Mouse (Mus musculus): ENCODE data around the gene Upp2. TPM values are rescaled to one million over a fixed set of nuclear protein-coding genes. Genes with fewer than 3 reads are reported as not detected.

Gene Upp2
- polyA plus RNA-seq, 1 experiment from 2014 or later, result 9.0 TPM

DNA sequence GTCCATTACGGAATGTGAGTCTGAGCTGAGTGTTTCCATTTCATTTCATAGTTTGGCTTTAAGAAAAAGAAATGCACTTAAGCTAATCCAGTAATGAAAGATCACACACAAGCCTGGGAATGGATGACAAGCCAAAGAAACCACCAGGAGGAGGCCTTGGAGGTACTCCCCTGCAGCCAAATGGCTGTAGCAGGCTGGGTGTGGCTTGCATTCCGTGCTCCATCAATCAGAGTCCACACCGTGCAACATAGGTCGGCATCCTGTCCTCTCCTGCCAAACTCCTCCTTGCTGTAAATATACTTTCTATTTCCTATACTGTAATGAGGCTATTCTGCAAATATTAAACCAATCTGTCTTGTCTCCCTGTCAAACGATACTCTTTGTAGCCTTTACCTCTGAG, 143.1 kb downstream of the Upp2 start:
- Histone ChIP-seq H3K4me2 (ENCODE audit: low read length) (no peak overlapping the region), H3K27ac (ENCODE audit: low read depth) (no peak overlapping the region), H3K4me1 (replicated peaks; ENCODE audit: control insufficient read depth, insufficient read depth, low read length) (peaks cover 3% of the 10 kb centered on the region; the same call in 1 of the 2 replicates), H3K9me3 (ENCODE audit: control insufficient read depth, low read length) (no peaks in the 10 kb centered on the region), H3K9ac (ENCODE audit: low read length) (no peak overlapping the region), H3K27me3 (replicated peaks; ENCODE audit: control insufficient read depth, insufficient read depth, low read length) (no peaks in the 10 kb centered on the region), H3K4me3 (ENCODE audit: low read depth, low read length) (no peak overlapping the region), H3K36me3 (ENCODE audit: control insufficient read depth, insufficient read depth, low read length) (no peaks in the 10 kb centered on the region)
- DNase-seq (ENCODE audit: low spot score) (no peak), ATAC-seq (replicated peaks; ENCODE audit: low FRiP score, low TSS enrichment, low read depth) (no peak)
- 49% methylated on average over 5 of the region's 5 CpGs for WGBS

DNA sequence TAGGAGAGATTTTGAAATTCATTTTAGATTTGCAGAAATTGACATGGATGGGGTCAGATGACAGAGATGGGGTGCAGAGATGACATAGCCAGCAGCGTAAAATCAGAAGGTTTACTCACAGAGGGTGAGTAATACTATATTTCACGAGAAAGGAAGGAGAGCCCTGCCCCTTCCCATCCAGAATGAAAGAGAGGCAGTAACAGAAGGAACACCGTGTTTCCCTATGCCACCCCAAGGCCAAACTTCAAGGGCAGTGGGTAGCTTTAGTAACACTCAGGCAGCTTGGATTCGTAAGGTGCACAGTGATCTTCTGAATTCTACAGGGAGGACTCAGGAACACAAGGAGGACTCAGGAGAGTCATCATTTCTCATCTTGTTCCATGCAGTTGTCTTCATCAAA, 144.0 kb downstream of the Upp2 start:
- Histone ChIP-seq H3K27ac (ENCODE audit: low read depth) (no peak overlapping the region), H3K36me3 (ENCODE audit: control insufficient read depth, insufficient read depth, low read length) (no peaks in the 10 kb centered on the region), H3K9ac (ENCODE audit: low read length) (no peak overlapping the region), H3K4me1 (replicated peaks; ENCODE audit: control insufficient read depth, insufficient read depth, low read length) (peaks cover 3% of the 10 kb centered on the region; the same call in 1 of the 2 replicates), H3K27me3 (replicated peaks; ENCODE audit: control insufficient read depth, insufficient read depth, low read length) (no peaks in the 10 kb centered on the region), H3K4me3 (ENCODE audit: low read depth, low read length) (no peak overlapping the region), H3K9me3 (ENCODE audit: control insufficient read depth, low read length) (no peaks in the 10 kb centered on the region), H3K4me2 (ENCODE audit: low read length) (no peak overlapping the region)
- no peak for DNase-seq (ENCODE audit: low spot score)
- no peak for ATAC-seq (replicated peaks; ENCODE audit: low FRiP score, low TSS enrichment, low read depth)
- WGBS, result 89% methylated on average over 4 of the region's 4 CpGs

- H3K36me3 ChIP-seq (ENCODE audit: control insufficient read depth, insufficient read depth, low read length), result no peaks in the 10 kb centered on the region
- H3K9ac ChIP-seq (ENCODE audit: low read length), result no peak overlapping the region
- DNase-seq (ENCODE audit: low spot score) (no peak), ATAC-seq (replicated peaks; ENCODE audit: low FRiP score, low TSS enrichment, low read depth) (no peak)
- no peak overlapping the region for H3K4me2 ChIP-seq (ENCODE audit: low read length)
- H3K27me3 ChIP-seq (replicated peaks; ENCODE audit: control insufficient read depth, insufficient read depth, low read length), result no peaks in the 10 kb centered on the region
- WGBS, result 80% methylated on average over 2 of the region's 2 CpGs
- H3K27ac ChIP-seq (ENCODE audit: low read depth), result no peak overlapping the region
- H3K9me3 ChIP-seq (ENCODE audit: control insufficient read depth, low read length), result no peaks in the 10 kb centered on the region
- peaks cover 3% of the 10 kb centered on the region; the same call in 1 of the 2 replicates for H3K4me1 ChIP-seq (replicated peaks; ENCODE audit: control insufficient read depth, insufficient read depth, low read length)
- H3K4me3 ChIP-seq (ENCODE audit: low read depth, low read length), result no peak overlapping the region
Measured at GRCm38 (mm10) chr2:58711491-58711890, 144.4 kb downstream of the Upp2 start.

- DNase-seq (ENCODE audit: low spot score), result peak; percentile 68
- 47% methylated on average over 5 of the region's 5 CpGs for WGBS
- H3K27ac ChIP-seq (ENCODE audit: low read depth), result 0 out of 2 replicates have a peak overlapping the region, but pooled peaks have one; percentile 27
Measured at GRCm38 (mm10) chr2:58711935-58712334, 144.8 kb downstream of the Upp2 start.

DNA sequence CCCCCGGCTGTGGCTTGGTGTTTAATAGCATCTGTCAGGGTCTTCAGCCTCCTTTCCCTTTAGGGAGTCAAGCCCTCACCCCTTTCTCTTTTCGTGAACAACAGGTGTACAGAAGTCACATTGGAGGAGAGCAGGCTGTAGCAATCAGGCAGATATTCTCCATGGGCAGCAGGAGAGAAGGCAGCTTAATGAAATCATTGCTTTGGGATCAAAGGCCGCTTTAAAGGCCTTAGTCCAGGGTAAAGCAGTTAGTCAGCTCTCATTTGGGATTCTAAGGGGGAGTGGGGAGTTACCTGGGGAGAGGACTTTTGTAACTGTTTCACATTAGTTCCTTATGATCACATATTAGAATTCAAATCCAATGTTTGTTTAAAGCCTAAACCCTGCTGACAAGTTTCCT, 150.8 kb downstream of the Upp2 start:
- 73% methylated on average over 3 of the region's 3 CpGs for WGBS
- ATAC-seq (replicated peaks; ENCODE audit: low FRiP score, low TSS enrichment, low read depth) (no peak), DNase-seq (ENCODE audit: low spot score) (no peak)
- Histone ChIP-seq H3K36me3 (ENCODE audit: control insufficient read depth, insufficient read depth, low read length) (no peaks in the 10 kb centered on the region), H3K4me1 (replicated peaks; ENCODE audit: control insufficient read depth, insufficient read depth, low read length) (no peaks in the 10 kb centered on the region), H3K27ac (ENCODE audit: low read depth) (no peak overlapping the region), H3K9me3 (ENCODE audit: control insufficient read depth, low read length) (0 out of 2 replicates have a peak, but pooled peaks cover 6% of the 10 kb centered on the region), H3K27me3 (replicated peaks; ENCODE audit: control insufficient read depth, insufficient read depth, low read length) (no peaks in the 10 kb centered on the region), H3K9ac (ENCODE audit: low read length) (no peak overlapping the region), H3K4me2 (ENCODE audit: low read length) (no peak overlapping the region), H3K4me3 (ENCODE audit: low read depth, low read length) (no peak overlapping the region)

More at GRCm38 (mm10) chr2:58711935-58712334, 144.8 kb downstream of the Upp2 start:
- H3K9ac ChIP-seq (ENCODE audit: low read length), result no peak overlapping the region
- no peak overlapping the region for H3K4me2 ChIP-seq (ENCODE audit: low read length)
- H3K4me3 ChIP-seq (ENCODE audit: low read depth, low read length), result no peak overlapping the region
- peaks cover 3% of the 10 kb centered on the region; the same call in 1 of the 2 replicates for H3K4me1 ChIP-seq (replicated peaks; ENCODE audit: control insufficient read depth, insufficient read depth, low read length)
- no peaks in the 10 kb centered on the region for H3K27me3 ChIP-seq (replicated peaks; ENCODE audit: control insufficient read depth, insufficient read depth, low read length)
- ATAC-seq (replicated peaks; ENCODE audit: low FRiP score, low TSS enrichment, low read depth), result no peak
- no peaks in the 10 kb centered on the region for H3K36me3 ChIP-seq (ENCODE audit: control insufficient read depth, insufficient read depth, low read length)
- H3K9me3 ChIP-seq (ENCODE audit: control insufficient read depth, low read length), result no peaks in the 10 kb centered on the region

DNA sequence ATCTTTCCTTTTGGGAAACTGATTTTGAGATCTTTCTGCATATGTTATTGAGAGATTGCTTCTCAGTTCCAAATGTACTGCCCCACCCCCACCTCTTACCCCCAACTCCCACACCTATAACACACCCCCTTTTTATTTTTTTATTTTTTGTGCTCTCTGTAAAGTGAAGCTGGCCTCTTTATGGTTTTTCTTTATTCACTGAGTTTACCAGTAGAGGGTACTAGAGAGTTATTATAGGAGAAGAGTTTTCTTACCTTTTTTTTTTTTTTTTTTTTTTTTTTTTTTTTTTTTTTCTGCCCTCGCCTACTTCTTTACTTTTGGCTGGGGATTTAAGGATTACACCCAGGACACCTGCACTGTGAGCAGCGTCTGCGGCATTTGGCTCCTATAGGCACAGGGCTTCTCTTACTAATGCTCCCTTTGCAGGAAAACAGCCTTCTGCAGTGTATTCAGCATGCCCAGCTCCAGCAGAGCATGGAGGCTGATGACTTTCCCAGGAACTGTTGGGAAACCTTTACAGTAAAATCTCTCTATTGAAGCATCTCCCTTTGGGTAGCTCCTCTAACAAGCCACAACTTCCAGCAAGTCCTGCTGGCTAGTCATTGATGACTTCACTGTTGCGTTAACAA, 170.2 kb downstream of the Upp2 start:
- H3K36me3 ChIP-seq (ENCODE audit: control insufficient read depth, insufficient read depth, low read length), result no peaks in the 10 kb centered on the region
- DNase-seq (ENCODE audit: low spot score), result no peak
- ATAC-seq (replicated peaks; ENCODE audit: low FRiP score, low TSS enrichment, low read depth), result no peak
- H3K4me1 ChIP-seq (replicated peaks; ENCODE audit: control insufficient read depth, insufficient read depth, low read length), result no peaks in the 10 kb centered on the region
- H3K9me3 ChIP-seq (ENCODE audit: control insufficient read depth, low read length), result no peaks in the 10 kb centered on the region
- H3K9ac ChIP-seq (ENCODE audit: low read length), result no peak overlapping the region
- 42% methylated on average over 4 of the region's 4 CpGs for whole genome bisulfite sequencing
- no peak overlapping the region for H3K27ac ChIP-seq (ENCODE audit: low read depth)
- no peak overlapping the region for H3K4me2 ChIP-seq (ENCODE audit: low read length)
- H3K4me3 ChIP-seq (ENCODE audit: low read depth, low read length), result no peak overlapping the region
- H3K27me3 ChIP-seq (replicated peaks; ENCODE audit: control insufficient read depth, insufficient read depth, low read length), result no peaks in the 10 kb centered on the region

DNA sequence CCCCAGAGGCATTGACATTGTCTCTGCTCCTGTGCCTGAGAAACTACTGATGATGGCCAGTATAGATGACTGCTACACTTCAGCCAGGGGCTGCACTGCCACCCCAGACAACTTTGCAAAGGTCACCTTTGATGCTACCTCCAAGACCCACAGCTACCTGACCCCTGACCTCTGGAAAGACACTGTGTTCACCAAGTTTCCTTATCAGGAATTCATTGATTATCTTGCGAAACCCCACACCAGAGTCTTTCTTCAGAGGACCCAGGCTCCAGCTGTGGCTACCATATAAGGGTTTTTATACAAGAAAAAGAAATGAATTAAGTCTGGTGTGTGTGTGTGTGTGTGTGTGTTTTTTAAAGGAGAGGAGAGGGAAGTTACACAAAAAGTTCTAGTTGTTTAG, 174.1 kb downstream of the Upp2 start:
- Histone ChIP-seq H3K36me3 (ENCODE audit: control insufficient read depth, insufficient read depth, low read length) (no peaks in the 10 kb centered on the region), H3K4me2 (ENCODE audit: low read length) (no peak overlapping the region), H3K27ac (ENCODE audit: low read depth) (no peak overlapping the region), H3K9ac (ENCODE audit: low read length) (no peak overlapping the region), H3K4me3 (ENCODE audit: low read depth, low read length) (no peak overlapping the region), H3K27me3 (replicated peaks; ENCODE audit: control insufficient read depth, insufficient read depth, low read length) (no peaks in the 10 kb centered on the region), H3K4me1 (replicated peaks; ENCODE audit: control insufficient read depth, insufficient read depth, low read length) (no peaks in the 10 kb centered on the region), H3K9me3 (ENCODE audit: control insufficient read depth, low read length) (no peaks in the 10 kb centered on the region)
- 72% methylated on average over 1 of the region's 1 CpGs for WGBS
- ATAC-seq (replicated peaks; ENCODE audit: low FRiP score, low TSS enrichment, low read depth) (no peak), DNase-seq (ENCODE audit: low spot score) (no peak)

DNA sequence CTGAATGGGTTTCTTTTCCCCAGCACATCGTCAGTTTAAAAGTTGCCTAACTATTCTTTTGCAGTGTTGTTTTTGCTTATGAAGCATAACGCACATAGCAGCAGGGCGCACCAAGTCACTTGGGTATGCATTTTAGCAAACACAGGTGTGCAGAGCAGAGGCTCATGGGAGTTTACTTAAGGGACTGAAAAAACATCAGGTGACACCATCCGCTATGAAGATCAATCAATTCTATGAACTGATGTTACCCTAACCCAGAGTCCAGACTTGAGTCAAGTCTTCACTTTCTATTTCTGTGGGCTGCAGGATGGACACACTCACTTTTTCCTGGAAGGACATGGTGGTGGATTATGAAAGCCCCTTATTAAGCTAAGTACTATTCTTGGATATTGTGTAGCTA, 174.9 kb downstream of the Upp2 start:
- no peak overlapping the region for H3K4me2 ChIP-seq (ENCODE audit: low read length)
- DNase-seq (ENCODE audit: low spot score) (no peak), ATAC-seq (replicated peaks; ENCODE audit: low FRiP score, low TSS enrichment, low read depth) (no peak)
- no peak overlapping the region for H3K27ac ChIP-seq (ENCODE audit: low read depth)
- H3K27me3 ChIP-seq (replicated peaks; ENCODE audit: control insufficient read depth, insufficient read depth, low read length), result no peaks in the 10 kb centered on the region
- no peak overlapping the region for H3K4me3 ChIP-seq (ENCODE audit: low read depth, low read length)
- WGBS, result 92% methylated on average over 4 of the region's 4 CpGs
- H3K9ac ChIP-seq (ENCODE audit: low read length), result no peak overlapping the region
- H3K36me3 ChIP-seq (ENCODE audit: control insufficient read depth, insufficient read depth, low read length), result no peaks in the 10 kb centered on the region
- H3K4me1 ChIP-seq (replicated peaks; ENCODE audit: control insufficient read depth, insufficient read depth, low read length), result no peaks in the 10 kb centered on the region
- H3K9me3 ChIP-seq (ENCODE audit: control insufficient read depth, low read length), result no peaks in the 10 kb centered on the region

DNA sequence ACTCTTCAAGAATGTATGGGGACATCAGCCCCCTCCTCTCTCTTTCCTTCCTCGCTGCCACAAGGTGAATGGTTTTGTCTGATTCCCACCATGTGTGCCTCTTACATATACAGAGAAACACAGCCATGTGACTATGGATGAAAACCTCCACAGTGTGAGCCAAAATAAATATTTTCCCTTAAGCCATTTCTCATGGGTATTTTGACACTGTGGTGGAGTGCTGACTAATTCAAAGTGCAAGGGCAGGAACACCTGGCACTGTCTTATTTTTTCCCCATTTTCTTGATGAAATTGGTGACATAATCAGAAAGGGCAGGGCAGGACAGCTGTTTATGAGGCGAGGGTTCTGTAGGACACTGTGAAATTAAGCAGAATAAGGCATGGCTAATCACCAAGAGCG, 176.3 kb downstream of the Upp2 start:
- Histone ChIP-seq H3K36me3 (ENCODE audit: control insufficient read depth, insufficient read depth, low read length) (no peaks in the 10 kb centered on the region), H3K27me3 (replicated peaks; ENCODE audit: control insufficient read depth, insufficient read depth, low read length) (no peaks in the 10 kb centered on the region), H3K9ac (ENCODE audit: low read length) (no peak overlapping the region), H3K9me3 (ENCODE audit: control insufficient read depth, low read length) (no peaks in the 10 kb centered on the region), H3K27ac (ENCODE audit: low read depth) (no peak overlapping the region), H3K4me3 (ENCODE audit: low read depth, low read length) (no peak overlapping the region), H3K4me2 (ENCODE audit: low read length) (no peak overlapping the region), H3K4me1 (replicated peaks; ENCODE audit: control insufficient read depth, insufficient read depth, low read length) (no peaks in the 10 kb centered on the region)
- no peak for ATAC-seq (replicated peaks; ENCODE audit: low FRiP score, low TSS enrichment, low read depth)
- WGBS, result 73% methylated on average over 3 of the region's 3 CpGs
- no peak for DNase-seq (ENCODE audit: low spot score)
